Mouse (Mus musculus): Measurements from ENCODE around the gene Slc39a11. TPM values are rescaled to one million over a fixed set of nuclear protein-coding genes. Genes with fewer than 3 reads are reported as not detected.
A peak's percentile ranks its signal among the peaks of the same experiment; 100 is the strongest.

Gene Slc39a11
- total and polyA plus RNA-seq, 2 experiments from 2014 or later: 40.4 to 62.5 TPM

GRCm38 (mm10) chr11:113393366-113394150, 256.3 kb downstream of the Slc39a11 start:
- no peak for ATAC-seq (ENCODE audit: low FRiP score)
- no peaks in the 10 kb centered on the region for H3K9me3 ChIP-seq (ENCODE audit: low read length)
- DNase-seq (ENCODE audit: low spot score): no peak
- no peaks in the 10 kb centered on the region for H3K27me3 ChIP-seq (ENCODE audit: insufficient read depth, low read length)
- 0 out of 2 replicates have a peak, but pooled peaks cover 6% of the 10 kb centered on the region for H3K4me1 ChIP-seq (ENCODE audit: insufficient read depth, low read length)
- no peak overlapping the region for H3K27ac ChIP-seq (ENCODE audit: low read depth, low read length)
- no peaks in the 10 kb centered on the region for H3K36me3 ChIP-seq (ENCODE audit: insufficient read depth, low read length)
- WGBS: 67% methylated on average over 23 of the region's 23 CpGs
- H3K4me3 ChIP-seq (ENCODE audit: low read depth, low read length): no peak overlapping the region
- no peak overlapping the region for H3K4me2 ChIP-seq (ENCODE audit: low read depth, low read length, poor library complexity, severe bottlenecking)
- H3K9ac ChIP-seq (replicated peaks; ENCODE audit: low read length, poor library complexity, severe bottlenecking): no peak overlapping the region
- TF ChIP-seq CTCF (IDR thresholded peaks at IDR 0.05): no peak

GRCm38 (mm10) chr11:113391664-113392063, 258.2 kb downstream of the Slc39a11 start:
- Histone ChIP-seq H3K4me3 (ENCODE audit: low read depth, low read length) (no peak overlapping the region), H3K9me3 (ENCODE audit: low read length) (no peaks in the 10 kb centered on the region), H3K9ac (replicated peaks; ENCODE audit: low read length, poor library complexity, severe bottlenecking) (no peak overlapping the region), H3K4me2 (ENCODE audit: low read depth, low read length, poor library complexity, severe bottlenecking) (no peak overlapping the region), H3K4me1 (ENCODE audit: insufficient read depth, low read length) (0 out of 2 replicates have a peak, but pooled peaks cover 6% of the 10 kb centered on the region), H3K27ac (ENCODE audit: low read depth, low read length) (no peak overlapping the region), H3K36me3 (ENCODE audit: insufficient read depth, low read length) (no peaks in the 10 kb centered on the region), H3K27me3 (ENCODE audit: insufficient read depth, low read length) (no peaks in the 10 kb centered on the region)
- TF ChIP-seq CTCF (IDR thresholded peaks at IDR 0.05): no peak
- WGBS: 90% methylated on average over 12 of the region's 12 CpGs
- no peak for ATAC-seq (ENCODE audit: low FRiP score)
- no peak for DNase-seq (ENCODE audit: low spot score)

GRCm38 (mm10) chr11:113389637-113390036, 260.2 kb downstream of the Slc39a11 start:
- H3K4me3 ChIP-seq (ENCODE audit: low read depth, low read length): no peak overlapping the region
- peak overlapping the region; percentile 27; the same call in 1 of the 2 replicates for H3K27ac ChIP-seq (ENCODE audit: low read depth, low read length)
- no peaks in the 10 kb centered on the region for H3K36me3 ChIP-seq (ENCODE audit: insufficient read depth, low read length)
- H3K4me1 ChIP-seq (ENCODE audit: insufficient read depth, low read length): peaks cover 12% of the 10 kb centered on the region; the same call in 1 of the 2 replicates
- H3K9ac ChIP-seq (replicated peaks; ENCODE audit: low read length, poor library complexity, severe bottlenecking): no peak overlapping the region
- no peak for TF ChIP-seq CTCF (IDR thresholded peaks at IDR 0.05)
- DNase-seq (ENCODE audit: low spot score) (peak; percentile 78), ATAC-seq (ENCODE audit: low FRiP score) (peak; percentile 67; the same call in 1 of the 2 replicates)
- WGBS: 22% methylated on average over 6 of the region's 6 CpGs
- no peaks in the 10 kb centered on the region for H3K9me3 ChIP-seq (ENCODE audit: low read length)
- H3K4me2 ChIP-seq (ENCODE audit: low read depth, low read length, poor library complexity, severe bottlenecking): no peak overlapping the region
- H3K27me3 ChIP-seq (ENCODE audit: insufficient read depth, low read length): no peaks in the 10 kb centered on the region

- Histone ChIP-seq H3K4me1 (ENCODE audit: insufficient read depth, low read length) (peaks cover 5% of the 10 kb centered on the region; the same call in 1 of the 2 replicates), H3K9me3 (ENCODE audit: low read length) (no peaks in the 10 kb centered on the region), H3K36me3 (ENCODE audit: insufficient read depth, low read length) (no peaks in the 10 kb centered on the region), H3K27me3 (ENCODE audit: insufficient read depth, low read length) (no peaks in the 10 kb centered on the region), H3K4me3 (ENCODE audit: low read depth, low read length) (no peak overlapping the region), H3K9ac (replicated peaks; ENCODE audit: low read length, poor library complexity, severe bottlenecking) (no peak overlapping the region), H3K27ac (ENCODE audit: low read depth, low read length) (no peak overlapping the region), H3K4me2 (ENCODE audit: low read depth, low read length, poor library complexity, severe bottlenecking) (no peak overlapping the region)
- ATAC-seq (ENCODE audit: low FRiP score): no peak
- TF ChIP-seq CTCF (IDR thresholded peaks at IDR 0.05): no peak
- no peak for DNase-seq (ENCODE audit: low spot score)
- WGBS: 24% methylated on average over 10 of the region's 10 CpGs
Observed at GRCm38 (mm10) chr11:113382674-113383571, 267.0 kb downstream of the Slc39a11 start.

GRCm38 (mm10) chr11:113381550-113381949, 268.3 kb downstream of the Slc39a11 start:
- peaks cover 5% of the 10 kb centered on the region; the same call in 1 of the 2 replicates for H3K4me1 ChIP-seq (ENCODE audit: insufficient read depth, low read length)
- H3K36me3 ChIP-seq (ENCODE audit: insufficient read depth, low read length): no peaks in the 10 kb centered on the region
- ATAC-seq (ENCODE audit: low FRiP score) (no peak), DNase-seq (ENCODE audit: low spot score) (no peak)
- no peaks in the 10 kb centered on the region for H3K9me3 ChIP-seq (ENCODE audit: low read length)
- no peak overlapping the region for H3K4me3 ChIP-seq (ENCODE audit: low read depth, low read length)
- no peak overlapping the region for H3K4me2 ChIP-seq (ENCODE audit: low read depth, low read length, poor library complexity, severe bottlenecking)
- 77% methylated on average over 8 of the region's 8 CpGs for WGBS
- no peaks in the 10 kb centered on the region for H3K27me3 ChIP-seq (ENCODE audit: insufficient read depth, low read length)
- H3K27ac ChIP-seq (ENCODE audit: low read depth, low read length): no peak overlapping the region
- no peak overlapping the region for H3K9ac ChIP-seq (replicated peaks; ENCODE audit: low read length, poor library complexity, severe bottlenecking)
- TF ChIP-seq CTCF (IDR thresholded peaks at IDR 0.05): no peak

Measured in midbrain, postnatal 0 days (tissue).